Mouse (Mus musculus) adrenal gland, postnatal 10 days (tissue): ENCODE results near the gene Bhlhe23. TPM values are rescaled to one million over a fixed set of nuclear protein-coding genes. Genes with fewer than 3 reads are reported as not detected.

Experiments used
- DNase-seq: peaks from one replicate; pipeline ENCODE4 v3.0.0; 2021; ENCODE audit warnings: mixed read lengths
- long read RNA-seq, 2 experiments: library from polyadenylated mRNA; stranded (forward); transcript quantifications; one replicate each; pipeline ENCODE4 v2.0.0; 2021
- total RNA-seq, 2 experiments: library from RNA; stranded (reverse); gene quantifications; 2 replicates each; pipeline ENCODE4 v1.2.3; 2021

Gene Bhlhe23
- not detected for total RNA-seq
- long read RNA-seq, experiment 1, result 0 reads
- long read RNA-seq, experiment 2, result 0 reads

- DNase-seq, result no peak
These were observed at the start of gene Bhlhe23 for GRCm38 (mm10) chr2:180776793-180777192. TSS of gene Bhlhe23 (minus strand) at chr2:180776900.

- no peak for DNase-seq
These were observed 48.6 kb upstream of the Bhlhe23 start for GRCm38 (mm10) chr2:180825147-180825941.

GRCm38 (mm10) chr2:180824724-180825123 lies 48.0 kb upstream of the Bhlhe23 start:
- no peak for DNase-seq

- DNase-seq, result no peak
These were observed 47.4 kb upstream of the Bhlhe23 start for GRCm38 (mm10) chr2:180824061-180824460.

GRCm38 (mm10) chr2:180822476-180822875 lies 45.8 kb upstream of the Bhlhe23 start:
- peak; percentile 55 for DNase-seq

GRCm38 (mm10) chr2:180819504-180819903 lies 42.8 kb upstream of the Bhlhe23 start:
- DNase-seq, result no peak

- no peak for DNase-seq
These were observed 39.9 kb upstream of the Bhlhe23 start for GRCm38 (mm10) chr2:180816440-180817065.

- DNase-seq, result peak; percentile 33
These were observed 37.4 kb upstream of the Bhlhe23 start for GRCm38 (mm10) chr2:180813982-180814568.

- DNase-seq, result no peak
These were observed 34.3 kb upstream of the Bhlhe23 start for GRCm38 (mm10) chr2:180811002-180811401.

GRCm38 (mm10) chr2:180809510-180809909 lies 32.8 kb upstream of the Bhlhe23 start:
- no peak for DNase-seq

- DNase-seq, result peak; percentile 45
These were observed 29.3 kb upstream of the Bhlhe23 start for GRCm38 (mm10) chr2:180805966-180806365.

GRCm38 (mm10) chr2:180796008-180796407 lies 19.3 kb upstream of the Bhlhe23 start:
- no peak for DNase-seq

- DNase-seq, result no peak
These were observed 18.9 kb upstream of the Bhlhe23 start for GRCm38 (mm10) chr2:180795597-180795996.

- DNase-seq, result no peak
These were observed 17.7 kb upstream of the Bhlhe23 start for GRCm38 (mm10) chr2:180794422-180794821.

- peak; percentile 59 for DNase-seq
These were observed 15.0 kb upstream of the Bhlhe23 start for GRCm38 (mm10) chr2:180791674-180792073.

GRCm38 (mm10) chr2:180788843-180789242 lies 12.1 kb upstream of the Bhlhe23 start:
- DNase-seq, result no peak

GRCm38 (mm10) chr2:180788386-180788785 lies 11.7 kb upstream of the Bhlhe23 start:
- no peak for DNase-seq

- DNase-seq, result no peak
These were observed 11.0 kb upstream of the Bhlhe23 start for GRCm38 (mm10) chr2:180787566-180788232.

GRCm38 (mm10) chr2:180786732-180787131 lies 10.0 kb upstream of the Bhlhe23 start:
- peak; percentile 59 for DNase-seq

- DNase-seq, result no peak
These were observed 3.6 kb upstream of the Bhlhe23 start for GRCm38 (mm10) chr2:180780282-180780681.

- peak; percentile 63 for DNase-seq
These were observed 2.8 kb upstream of the Bhlhe23 start for GRCm38 (mm10) chr2:180779226-180780104.

- no peak for DNase-seq
These were observed 1.1 kb downstream of the Bhlhe23 start for GRCm38 (mm10) chr2:180775641-180776040.
